Mouse (Mus musculus): ENCODE results near the gene Sco2. TPM values are rescaled to one million over a fixed set of nuclear protein-coding genes. Genes with fewer than 3 reads are reported as not detected.

The Sco2 gene
- total and polyA plus RNA-seq, 3 experiments = 17.1 to 34.7 (median 27.2) TPM

DNA sequence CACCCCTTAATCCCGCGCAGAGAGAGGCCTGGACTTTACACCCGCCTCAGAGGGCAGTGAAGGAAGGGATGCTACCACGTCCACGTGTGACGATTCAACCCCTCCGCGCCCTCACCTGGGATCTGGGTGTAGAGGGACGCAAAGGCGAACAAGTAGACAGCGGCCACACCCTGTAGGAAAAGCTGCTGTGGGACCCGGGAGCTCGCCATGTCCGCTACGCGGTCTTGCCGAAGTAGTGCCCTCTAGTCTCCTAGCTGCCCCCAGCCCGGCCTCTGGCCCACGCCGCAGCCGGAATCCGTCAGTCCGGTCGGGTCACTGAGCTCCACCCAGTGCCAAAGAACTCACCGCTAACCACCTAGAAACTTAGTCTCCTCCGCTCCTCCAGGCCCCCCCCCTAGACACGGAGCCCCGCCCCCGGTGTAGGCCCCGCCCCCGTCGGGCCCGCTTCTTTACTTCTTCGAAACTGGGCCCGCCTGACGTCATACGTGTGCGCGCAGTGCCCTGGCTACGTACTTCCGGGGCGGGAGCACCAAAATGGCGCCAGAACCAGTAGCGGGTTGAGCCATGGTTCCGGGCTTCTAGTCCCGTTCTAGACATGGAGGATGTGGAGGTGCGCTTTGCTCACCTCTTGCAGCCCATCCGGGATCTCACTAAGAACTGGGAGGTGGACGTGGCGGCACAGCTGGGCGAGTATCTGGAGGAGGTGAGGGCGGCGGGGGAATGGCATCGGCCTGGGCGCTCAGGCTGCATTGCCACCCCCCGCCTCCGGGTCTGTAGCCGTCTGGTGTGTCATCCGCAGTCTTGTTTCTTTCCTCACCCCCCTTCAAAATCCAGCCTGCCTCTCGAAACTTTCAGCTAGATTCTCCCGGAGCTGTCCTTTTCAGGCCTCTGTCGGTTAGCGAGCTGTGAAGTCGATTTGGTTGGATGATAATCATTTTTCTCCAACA is 18.1 kb downstream of the Sco2 start, which contains the start of the genes Lmf2 and Ncaph2 (continued):
- peak; percentile 77; the same call in 1 of the 2 replicates for TF ChIP-seq MAZ (IDR thresholded peaks at IDR 0.05; ENCODE audit: low read depth, low read length)
- peak; percentile 94 for TF ChIP-seq SIN3A (IDR thresholded peaks at IDR 0.05; ENCODE audit: low read length)

DNA sequence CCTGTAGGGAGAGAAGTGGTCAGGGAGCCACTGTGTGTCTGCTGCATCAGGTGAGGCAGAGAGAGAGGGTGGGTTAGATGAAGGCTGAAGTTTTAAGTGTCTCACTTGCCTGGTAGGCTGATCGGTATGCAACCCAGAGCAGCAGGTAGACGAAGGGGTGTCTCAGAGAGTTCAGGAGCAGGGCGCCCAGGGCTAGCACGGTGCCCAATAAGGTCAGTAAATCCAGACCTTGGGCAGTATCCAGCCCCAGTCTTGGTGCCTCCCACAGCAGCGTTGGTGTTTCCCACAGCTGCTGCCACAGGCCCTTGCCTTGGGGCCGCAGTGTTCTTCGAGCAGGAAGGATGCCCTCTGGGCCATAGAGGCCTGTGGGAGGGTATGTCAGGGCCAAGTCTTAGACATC is 19.2 kb downstream of the Sco2 start:
- no peak overlapping the region for H3K27ac ChIP-seq (ENCODE audit: insufficient read depth, low read depth)
- H3K79me2 ChIP-seq (replicated peaks; ENCODE audit: control insufficient read depth, extremely low read depth, insufficient read depth, poor library complexity, severe bottlenecking) = peaks cover 45% of the 10 kb centered on the region
- H3K9me3 ChIP-seq (replicated peaks; ENCODE audit: low read length) = no peaks in the 10 kb centered on the region
- H3K4me3 ChIP-seq (replicated peaks in 1 of 3; ENCODE audit: low read depth in 2 of 3, low read length in 2 of 3, poor library complexity in 1 of 3) = peak overlapping the region; percentile 71 to 88 (median 85)
- H3K9ac ChIP-seq (ENCODE audit: insufficient read depth, low read depth) = peak overlapping the region; percentile 50
- peak overlapping the region; percentile 65 for H3K4me2 ChIP-seq (ENCODE audit: insufficient read depth, low read depth, poor library complexity, severe bottlenecking)
- peaks cover 36 to 61% of the 10 kb centered on the region in 2 experiments for H3K36me3 ChIP-seq (replicated peaks in 1 of 2; ENCODE audit: control insufficient read depth in 1 of 2, insufficient read depth in 1 of 2, low read length in 1 of 2)
- peaks cover 15 to 36% of the 10 kb centered on the region in 2 experiments for H3K4me1 ChIP-seq (ENCODE audit: control insufficient read depth in 1 of 2, insufficient read depth in 2 of 2)
- H3K27me3 ChIP-seq (replicated peaks) = no peaks in the 10 kb centered on the region
- no peak for TF ChIP-seq PAX5 (IDR thresholded peaks at IDR 0.05; ENCODE audit: low read length)
- no peak for TF ChIP-seq MAZ (IDR thresholded peaks at IDR 0.05; ENCODE audit: low read depth, low read length)
- TF ChIP-seq MYC (IDR thresholded peaks at IDR 0.05; ENCODE audit: low read depth, low read length) = no peak
- in situ Hi-C loops (cut with MboI; ENCODE audit: low pct_ligation_motif_present, low pct_unique_long_range_greater_than_20kb, low sequenced_read_pairs) = loop anchor here (25.0 kb wide), 1 partner anchor 242 kb away; the partner anchor contains the start of gene Tubgcp6
- no peak for DNase-seq (ENCODE audit: extremely low read depth)
- dilution Hi-C loops (cut with MboI; ENCODE audit: extremely low pct_ligation_motif_present, extremely low pct_unique_long_range_greater_than_20kb, low sequenced_read_pairs) = no loop called here

DNA sequence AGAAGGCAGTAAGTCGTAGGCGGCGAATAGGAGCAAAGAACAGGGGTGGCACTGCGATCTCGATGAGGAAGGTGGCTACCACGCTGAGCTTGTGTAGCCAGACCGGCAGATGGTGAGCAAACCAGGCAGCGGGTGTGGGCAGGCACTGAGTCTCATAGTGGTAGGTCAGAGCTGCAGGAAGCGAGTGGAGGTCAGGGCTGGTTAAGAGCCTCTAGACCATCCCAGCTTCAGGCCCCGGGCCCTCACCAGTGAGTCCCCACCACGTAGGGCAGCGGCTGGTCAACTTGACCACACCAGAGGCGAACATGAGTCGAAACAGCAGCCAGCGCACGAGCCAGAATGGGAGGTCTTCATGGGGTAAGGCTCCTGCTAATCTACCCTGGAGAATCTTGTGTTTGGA is 19.8 kb downstream of the Sco2 start:
- in situ Hi-C loops (cut with MboI; ENCODE audit: low pct_ligation_motif_present, low pct_unique_long_range_greater_than_20kb, low sequenced_read_pairs) (loop anchor here (25.0 kb wide), 1 partner anchor 242 kb away; the partner anchor contains the start of gene Tubgcp6), dilution Hi-C loops (cut with MboI; ENCODE audit: extremely low pct_ligation_motif_present, extremely low pct_unique_long_range_greater_than_20kb, low sequenced_read_pairs) (no loop called here)
- no peak for DNase-seq (ENCODE audit: extremely low read depth)
- Histone ChIP-seq H3K4me2 (ENCODE audit: insufficient read depth, low read depth, poor library complexity, severe bottlenecking) (peak overlapping the region; percentile 65; the same call in 1 of the 2 replicates), H3K4me3 (replicated peaks in 1 of 3; ENCODE audit: low read depth in 2 of 3, low read length in 2 of 3, poor library complexity in 1 of 3) (no peak overlapping the region), H3K9me3 (replicated peaks; ENCODE audit: low read length) (no peaks in the 10 kb centered on the region), H3K9ac (ENCODE audit: insufficient read depth, low read depth) (no peak overlapping the region), H3K36me3 (replicated peaks in 1 of 2; ENCODE audit: control insufficient read depth in 1 of 2, insufficient read depth in 1 of 2, low read length in 1 of 2) (peaks cover 36 to 56% of the 10 kb centered on the region in 2 experiments), H3K27me3 (replicated peaks) (no peaks in the 10 kb centered on the region), H3K27ac (ENCODE audit: insufficient read depth, low read depth) (no peak overlapping the region), H3K79me2 (replicated peaks; ENCODE audit: control insufficient read depth, extremely low read depth, insufficient read depth, poor library complexity, severe bottlenecking) (peaks cover 39% of the 10 kb centered on the region), H3K4me1 (ENCODE audit: control insufficient read depth in 1 of 2, insufficient read depth in 2 of 2) (peaks cover 12 to 30% of the 10 kb centered on the region in 2 experiments)
- TF ChIP-seq MYC (IDR thresholded peaks at IDR 0.05; ENCODE audit: low read depth, low read length) (no peak), MAFK (IDR thresholded peaks at IDR 0.05; ENCODE audit: insufficient replicate concordance, low read length) (no peak), MEF2A (IDR thresholded peaks at IDR 0.05; ENCODE audit: borderline replicate concordance, low read depth, low read length) (no peak), E2F4 (IDR thresholded peaks at IDR 0.05; ENCODE audit: insufficient replicate concordance, low read depth, low read length) (no peak), BHLHE40 (IDR thresholded peaks at IDR 0.05; ENCODE audit: low read depth, low read length) (no peak), ETS1 (conservative IDR thresholded peaks at IDR 0.05; ENCODE audit: low read depth, low read length) (no peak), CHD1 (IDR thresholded peaks at IDR 0.05; ENCODE audit: low read depth, low read length) (no peak), EP300 (IDR thresholded peaks at IDR 0.05; ENCODE audit: low read length) (no peak), USF2 (conservative IDR thresholded peaks at IDR 0.05; ENCODE audit: low read depth, low read length) (no peak), SMC3 (IDR thresholded peaks at IDR 0.05; ENCODE audit: low read depth, low read length) (no peak), MXI1 (IDR thresholded peaks at IDR 0.05; ENCODE audit: low read depth, low read length) (no peak), POLR2AphosphoS2 (IDR thresholded peaks at IDR 0.05; ENCODE audit: low read depth, low read length) (no peak), HCFC1 (IDR thresholded peaks at IDR 0.05; ENCODE audit: low read depth, low read length) (no peak)
